Mouse (Mus musculus) MEL (cell line): ENCODE data around the gene Heg1. TPM values are rescaled to one million over a fixed set of nuclear protein-coding genes. Genes with fewer than 3 reads are reported as not detected.

Experiments used
- DNase-seq: peaks from one replicate; pipeline ENCODE4 v3.0.0; 2011; ENCODE audit warnings: low read depth, low spot score
- H3K27ac ChIP-seq: 2 replicates; pipeline ENCODE4 v1.5.1; 2012; ENCODE audit warnings: low read depth, mild to moderate bottlenecking, control low read depth, low read length, moderate library complexity; ENCODE audit not compliant: control insufficient read depth
- H3K27me3 ChIP-seq, 2 experiments: fragments of 150-350 bp in 1 of 2; sonication (generic) in 1 of 2; 2 replicates each; pipeline ENCODE4 v1.6.1; 2012; ENCODE audit warnings: low read length in 2 of 2, mild to moderate bottlenecking in 2 of 2, improper control_type of control experiment in 1 of 2, moderate library complexity in 1 of 2; ENCODE audit not compliant: insufficient read depth in 2 of 2, control insufficient read depth in 1 of 2
- H3K36me3 ChIP-seq, 2 experiments: 2 replicates each; pipeline ENCODE4 v1.6.1; 2012 to 2014; ENCODE audit warnings: low read length in 2 of 2, improper control_type of control experiment in 1 of 2, inconsistent platforms in 1 of 2, mild to moderate bottlenecking in 1 of 2; ENCODE audit not compliant: insufficient read depth in 2 of 2, control insufficient read depth in 1 of 2
- H3K4me1 ChIP-seq, 2 experiments: fragments of 150-350 bp in 1 of 2; sonication (generic) in 1 of 2; 2 replicates each; pipeline ENCODE4 v1.6.1; 2012; ENCODE audit warnings: low read length in 2 of 2, improper control_type of control experiment in 1 of 2, mild to moderate bottlenecking in 1 of 2; ENCODE audit not compliant: insufficient read depth in 2 of 2, control insufficient read depth in 1 of 2
- H3K4me3 ChIP-seq, 2 experiments: fragments of 150-350 bp in 1 of 2; sonication (generic) in 1 of 2; 2 replicates each; pipeline ENCODE4 v1.5.1; 2012; ENCODE audit warnings: low read depth in 2 of 2, low read length in 2 of 2, mild to moderate bottlenecking in 2 of 2, moderate library complexity in 2 of 2, control low read depth in 1 of 2, improper control_type of control experiment in 1 of 2; ENCODE audit not compliant: control insufficient read depth in 1 of 2, insufficient read depth in 1 of 2
- H3K79me2 ChIP-seq: 2 replicates; pipeline ENCODE4 v1.6.1; 2012; ENCODE audit warnings: mild to moderate bottlenecking, low read length, moderate library complexity; ENCODE audit not compliant: control insufficient read depth, poor library complexity, insufficient read depth
- H3K9ac ChIP-seq: 2 replicates; pipeline ENCODE4 v1.6.1; 2012; ENCODE audit warnings: low read depth, mild to moderate bottlenecking, control low read depth, low read length, moderate library complexity; ENCODE audit not compliant: control insufficient read depth, poor library complexity, severe bottlenecking
- H3K9me3 ChIP-seq: fragments of 150-350 bp; sonication (generic); replicated peaks from 2 replicates; pipeline ENCODE4 v1.6.1; 2012; ENCODE audit warnings: mild to moderate bottlenecking, low read length, improper control_type of control experiment, moderate library complexity; ENCODE audit not compliant: insufficient read depth
- BHLHE40 ChIP-seq: IDR thresholded peaks from 2 replicates; pipeline ENCODE4 v1.6.1; 2012; ENCODE audit warnings: low read depth, mild to moderate bottlenecking, inconsistent platforms, low read length, improper control_type of control experiment, borderline replicate concordance
- CHD1 ChIP-seq: IDR thresholded peaks from 2 replicates; pipeline ENCODE4 v1.6.1; 2012; ENCODE audit warnings: low read depth, mild to moderate bottlenecking, inconsistent platforms, low read length, improper control_type of control experiment
- CTCF ChIP-seq, 3 experiments: IDR thresholded peaks in 2 of 3; conservative IDR thresholded peaks in 1 of 3; 2 replicates each; pipeline ENCODE4 v1.5.1; 2011 to 2012; ENCODE audit warnings: low read length in 3 of 3, low read depth in 2 of 3, mild to moderate bottlenecking in 2 of 3, improper control_type of control experiment in 1 of 3, inconsistent platforms in 1 of 3, mixed read lengths in 1 of 3, moderate library complexity in 1 of 3; ENCODE audit not compliant: control insufficient read depth in 1 of 3, insufficient read depth in 1 of 3, poor library complexity in 1 of 3, severe bottlenecking in 1 of 3
- E2F4 ChIP-seq: IDR thresholded peaks from 2 replicates; pipeline ENCODE4 v1.6.1; 2011; ENCODE audit warnings: low read depth, low read length, improper control_type of control experiment, borderline replicate concordance
- ELF1 ChIP-seq: IDR thresholded peaks from 2 replicates; pipeline ENCODE4 v1.6.1; 2014; ENCODE audit warnings: low read depth, mild to moderate bottlenecking, inconsistent platforms, low read length, improper control_type of control experiment, moderate library complexity
- EP300 ChIP-seq, 2 experiments: IDR thresholded peaks; 2 replicates each; pipeline ENCODE4 v1.6.1; 2011; ENCODE audit warnings: improper control_type of control experiment in 2 of 2, low read length in 2 of 2, low read depth in 1 of 2, mild to moderate bottlenecking in 1 of 2
- ETS1 ChIP-seq: IDR thresholded peaks from 2 replicates; pipeline ENCODE4 v1.6.1; 2012; ENCODE audit warnings: low read depth, mild to moderate bottlenecking, inconsistent platforms, low read length, improper control_type of control experiment, moderate library complexity
- GABPA ChIP-seq: IDR thresholded peaks from 2 replicates; pipeline ENCODE4 v1.6.1; 2012; ENCODE audit warnings: low read depth, mild to moderate bottlenecking, inconsistent platforms, low read length, improper control_type of control experiment, moderate library complexity
- GATA1 ChIP-seq: IDR thresholded peaks from 2 replicates; pipeline ENCODE4 v1.6.1; 2011; ENCODE audit warnings: low read depth, low read length, improper control_type of control experiment
- HCFC1 ChIP-seq: IDR thresholded peaks from 2 replicates; pipeline ENCODE4 v1.6.1; 2012; ENCODE audit warnings: low read depth, mild to moderate bottlenecking, inconsistent platforms, low read length, improper control_type of control experiment, moderate library complexity
- KAT2A ChIP-seq: conservative IDR thresholded peaks from 2 replicates; pipeline ENCODE4 v1.6.1; 2012; ENCODE audit warnings: low read depth, low read length, improper control_type of control experiment, inconsistent platforms
- MAFK ChIP-seq: IDR thresholded peaks from 2 replicates; pipeline ENCODE4 v1.6.1; 2011; ENCODE audit warnings: low read depth, mild to moderate bottlenecking, low read length, improper control_type of control experiment, borderline replicate concordance
- MAX ChIP-seq: IDR thresholded peaks from 2 replicates; pipeline ENCODE4 v1.6.1; 2011; ENCODE audit warnings: low read length, improper control_type of control experiment
- MAZ ChIP-seq: IDR thresholded peaks from 2 replicates; pipeline ENCODE4 v1.6.1; 2012; ENCODE audit warnings: low read depth, mild to moderate bottlenecking, inconsistent platforms, low read length, improper control_type of control experiment
- MEF2A ChIP-seq: IDR thresholded peaks from 2 replicates; pipeline ENCODE4 v1.6.1; 2014; ENCODE audit warnings: low read depth, mild to moderate bottlenecking, inconsistent platforms, low read length, improper control_type of control experiment; ENCODE audit not compliant: poor library complexity, insufficient replicate concordance, severe bottlenecking; ENCODE audit errors: extremely low read depth
- MXI1 ChIP-seq: IDR thresholded peaks from 2 replicates; pipeline ENCODE4 v1.6.1; 2011; ENCODE audit warnings: mild to moderate bottlenecking, low read depth, low read length, improper control_type of control experiment
- MYC ChIP-seq: IDR thresholded peaks from 2 replicates; pipeline ENCODE4 v1.6.1; 2011; ENCODE audit warnings: low read depth, mild to moderate bottlenecking, low read length, improper control_type of control experiment, moderate library complexity
- NELFE ChIP-seq: IDR thresholded peaks from 2 replicates; pipeline ENCODE4 v1.6.1; 2011; ENCODE audit warnings: low read depth, low read length, improper control_type of control experiment
- NRF1 ChIP-seq: IDR thresholded peaks from 2 replicates; pipeline ENCODE4 v1.6.1; 2014; ENCODE audit warnings: low read depth, mild to moderate bottlenecking, inconsistent platforms, low read length, improper control_type of control experiment, moderate library complexity; ENCODE audit not compliant: poor library complexity, insufficient read depth, severe bottlenecking
- POLR2A ChIP-seq, 2 experiments: IDR thresholded peaks; 2 replicates each; pipeline ENCODE4 v1.6.1; 2011 to 2012; ENCODE audit warnings: low read length in 2 of 2, mild to moderate bottlenecking in 2 of 2, control low read depth in 1 of 2, improper control_type of control experiment in 1 of 2, low read depth in 1 of 2, moderate library complexity in 1 of 2; ENCODE audit not compliant: control insufficient read depth in 1 of 2, insufficient read depth in 1 of 2, poor library complexity in 1 of 2
- POLR2AphosphoS2 ChIP-seq: IDR thresholded peaks from 2 replicates; pipeline ENCODE4 v1.6.1; 2011; ENCODE audit warnings: low read length, improper control_type of control experiment
- POLR2AphosphoS5 ChIP-seq: IDR thresholded peaks from 2 replicates; pipeline ENCODE4 v1.6.1; 2012; ENCODE audit warnings: low read depth, borderline replicate concordance, mild to moderate bottlenecking, inconsistent platforms, low read length, moderate library complexity, mixed read lengths
- RAD21 ChIP-seq: IDR thresholded peaks from 2 replicates; pipeline ENCODE4 v1.6.1; 2011; ENCODE audit warnings: mild to moderate bottlenecking, low read depth, low read length, improper control_type of control experiment
- RCOR1 ChIP-seq: IDR thresholded peaks from 2 replicates; pipeline ENCODE4 v1.6.1; 2012; ENCODE audit warnings: low read depth, mild to moderate bottlenecking, inconsistent platforms, low read length, improper control_type of control experiment
- SIN3A ChIP-seq: IDR thresholded peaks from 2 replicates; pipeline ENCODE4 v1.6.1; 2012; ENCODE audit warnings: low read length, improper control_type of control experiment, inconsistent platforms
- SMC3 ChIP-seq: IDR thresholded peaks from 2 replicates; pipeline ENCODE4 v1.6.1; 2011; ENCODE audit warnings: low read depth, low read length, improper control_type of control experiment
- TAL1 ChIP-seq: IDR thresholded peaks from 2 replicates; pipeline ENCODE4 v1.6.1; 2012; ENCODE audit warnings: mild to moderate bottlenecking, inconsistent platforms, low read length, moderate library complexity, mixed read lengths
- TCF12 ChIP-seq: IDR thresholded peaks from 2 replicates; pipeline ENCODE4 v1.6.1; 2014; ENCODE audit warnings: low read depth, mild to moderate bottlenecking, inconsistent platforms, low read length, improper control_type of control experiment, moderate library complexity
- UBTF ChIP-seq: IDR thresholded peaks from 2 replicates; pipeline ENCODE4 v1.6.1; 2012; ENCODE audit warnings: low read depth, mild to moderate bottlenecking, inconsistent platforms, low read length, improper control_type of control experiment, moderate library complexity, borderline replicate concordance; ENCODE audit not compliant: insufficient read depth
- USF1 ChIP-seq: IDR thresholded peaks from 2 replicates; pipeline ENCODE4 v1.6.1; 2014; ENCODE audit warnings: low read depth, mild to moderate bottlenecking, inconsistent platforms, low read length, improper control_type of control experiment, moderate library complexity
- USF2 ChIP-seq, 2 experiments: IDR thresholded peaks; 2 replicates each; pipeline ENCODE4 v1.6.1; 2011 to 2012; ENCODE audit warnings: improper control_type of control experiment in 2 of 2, low read length in 2 of 2, borderline replicate concordance in 1 of 2, inconsistent platforms in 1 of 2, low read depth in 1 of 2, mild to moderate bottlenecking in 1 of 2; ENCODE audit not compliant: insufficient read depth in 1 of 2
- ZC3H11A ChIP-seq: IDR thresholded peaks from 2 replicates; pipeline ENCODE4 v1.6.1; 2012; ENCODE audit warnings: low read depth, mild to moderate bottlenecking, inconsistent platforms, low read length, improper control_type of control experiment
- ZKSCAN1 ChIP-seq: IDR thresholded peaks from 2 replicates; pipeline ENCODE4 v1.6.1; 2012; ENCODE audit warnings: low read depth, mild to moderate bottlenecking, inconsistent platforms, low read length, improper control_type of control experiment, moderate library complexity
- ZMIZ1 ChIP-seq: IDR thresholded peaks from 2 replicates; pipeline ENCODE4 v1.6.1; 2012; ENCODE audit warnings: low read depth, mild to moderate bottlenecking, inconsistent platforms, low read length, improper control_type of control experiment, moderate library complexity
- ZNF384 ChIP-seq: IDR thresholded peaks from 2 replicates; pipeline ENCODE4 v1.6.1; 2012; ENCODE audit warnings: low read depth, mild to moderate bottlenecking, inconsistent platforms, low read length, improper control_type of control experiment
- polyA plus RNA-seq, 2 experiments: library from polyadenylated mRNA; stranded (reverse) in 1 of 2; unstranded in 1 of 2; fragments of >175 nt in 1 of 2; fragments of >200 nt in 1 of 2; gene quantifications; 2 replicates each; pipeline versions ENCODE4 v1.2.1 to v1.2.4; 2012; ENCODE audit warnings: low replicate concordance in 2 of 2, low read depth in 1 of 2; ENCODE audit not compliant: insufficient read length in 2 of 2, insufficient read depth in 1 of 2, missing spikeins in 1 of 2
- total RNA-seq: library from RNA; depleted of rRNA; stranded (reverse); fragments of 300-350 nt; gene quantifications from 2 replicates; pipeline ENCODE4 v1.2.3, GENCODE M21; 2012

Heg1 gene
- total and polyA plus RNA-seq, 3 experiments, result 4.1 to 72.0 (median 6.9) TPM

DNA sequence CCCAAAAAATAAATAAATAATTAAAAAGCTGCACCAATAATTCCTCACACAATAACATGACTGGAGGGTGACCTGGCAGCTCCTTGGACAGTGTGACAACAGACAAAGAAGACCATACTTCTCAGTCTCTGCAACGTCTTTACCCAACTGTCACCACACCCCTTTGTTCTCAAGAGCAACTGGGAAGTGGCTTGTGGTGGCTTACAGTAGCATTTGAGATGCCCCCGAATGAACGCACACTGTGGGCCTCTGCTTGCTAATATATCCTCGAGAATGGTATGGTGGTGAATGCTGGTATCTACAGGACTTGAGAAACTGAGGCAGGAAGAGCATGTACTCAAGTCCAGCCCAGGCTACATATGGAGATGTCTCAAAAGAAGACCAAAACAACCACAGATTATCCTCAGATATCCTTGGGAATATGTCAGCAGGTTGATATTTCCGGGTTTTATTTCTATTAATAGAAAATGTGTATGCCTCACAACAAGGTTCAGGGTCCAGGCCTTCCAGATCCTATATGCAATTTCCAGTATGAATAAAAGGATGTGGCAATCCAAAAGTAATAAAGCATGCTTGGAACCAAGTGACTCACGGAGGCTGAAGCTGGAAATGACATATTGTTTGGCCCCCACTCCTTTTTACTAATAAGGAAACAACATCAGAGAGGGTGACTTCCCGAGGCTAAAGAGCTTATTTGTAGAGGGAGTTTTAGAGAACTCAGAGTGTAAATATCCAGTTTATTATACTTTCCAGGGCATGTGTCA lies 92.8 kb downstream of the Heg1 start:
- Histone ChIP-seq H3K27me3 (no peaks in the 10 kb centered on the region), H3K27ac (peak overlapping the region; percentile 78), H3K79me2 (no peaks in the 10 kb centered on the region), H3K9me3 (no peaks in the 10 kb centered on the region), H3K4me1 (peaks cover 34 to 61% of the 10 kb centered on the region in 2 experiments), H3K36me3 (peaks cover 0 to 56% of the 10 kb centered on the region in 2 experiments; a peak in 2 of 4 replicates), H3K9ac (peak overlapping the region; percentile 22; the same call in 1 of the 2 replicates), H3K4me3 (no peak overlapping the region)
- DNase-seq, result peak; percentile 74
- no peak for TF ChIP-seq ELF1
- TF ChIP-seq SMC3, result no peak
- no peak for TF ChIP-seq POLR2AphosphoS2
- TF ChIP-seq E2F4, result no peak
- no peak for TF ChIP-seq GABPA
- no peak for TF ChIP-seq RAD21
- TF ChIP-seq MAX, result no peak
- no peak for TF ChIP-seq USF1
- no peak for TF ChIP-seq CTCF (IDR thresholded peaks at IDR 0.05 in 2 of 3, conservative IDR thresholded peaks at IDR 0.05 in 1 of 3; ENCODE audit: control insufficient read depth in 1 of 3, insufficient read depth in 1 of 3, low read depth in 2 of 3, low read length in 3 of 3, poor library complexity in 1 of 3, severe bottlenecking in 1 of 3)
- no peak; the same call in 1 of the 2 replicates for TF ChIP-seq ZMIZ1
- 0 out of 2 replicates have a peak, but pooled peaks have one; percentile 71 for TF ChIP-seq UBTF
- TF ChIP-seq MAZ, result no peak; the same call in 1 of the 2 replicates
- TF ChIP-seq KAT2A, result no peak
- TF ChIP-seq TAL1, result no peak
- TF ChIP-seq ZC3H11A, result no peak
- TF ChIP-seq ZKSCAN1, result no peak
- no peak for TF ChIP-seq TCF12
- TF ChIP-seq POLR2A (IDR thresholded peaks at IDR 0.05; ENCODE audit: control insufficient read depth in 1 of 2, insufficient read depth in 1 of 2, low read depth in 1 of 2, low read length in 2 of 2, poor library complexity in 1 of 2), result peak in 1 of 2 experiments; percentile 41; a peak in 1 of 4 replicates
- TF ChIP-seq MAFK, result no peak
- peak; percentile 7; the same call in 1 of the 2 replicates for TF ChIP-seq NELFE
- peak in 1 of 2 experiments; percentile 44; a peak in 1 of 4 replicates for TF ChIP-seq EP300 (IDR thresholded peaks at IDR 0.05; ENCODE audit: low read depth in 1 of 2, low read length in 2 of 2)
- no peak for TF ChIP-seq MEF2A
- TF ChIP-seq CHD1, result 0 out of 2 replicates have a peak, but pooled peaks have one; percentile 42
- TF ChIP-seq USF2 (IDR thresholded peaks at IDR 0.05; ENCODE audit: borderline replicate concordance in 1 of 2, insufficient read depth in 1 of 2, low read depth in 1 of 2, low read length in 2 of 2), result no peak
- TF ChIP-seq NRF1, result no peak
- peak; percentile 5; the same call in 1 of the 2 replicates for TF ChIP-seq ETS1
- TF ChIP-seq MXI1, result no peak
- TF ChIP-seq HCFC1, result 0 out of 2 replicates have a peak, but pooled peaks have one; percentile 23
- peak; percentile 23; the same call in 1 of the 2 replicates for TF ChIP-seq MYC
- TF ChIP-seq RCOR1, result no peak
- TF ChIP-seq SIN3A, result no peak; the same call in 1 of the 2 replicates
- no peak for TF ChIP-seq BHLHE40
- TF ChIP-seq GATA1, result no peak
- TF ChIP-seq POLR2AphosphoS5, result no peak
- TF ChIP-seq ZNF384, result no peak
